Mouse (Mus musculus) lung, postnatal 14 days (tissue): ENCODE results near the gene Smarcc2.
A peak's percentile ranks its signal among the peaks of the same experiment; 100 is the strongest.

Experiments used
- DNase-seq: peaks from one replicate; pipeline ENCODE4 v3.0.0; 2021

Gene Smarcc2

DNA sequence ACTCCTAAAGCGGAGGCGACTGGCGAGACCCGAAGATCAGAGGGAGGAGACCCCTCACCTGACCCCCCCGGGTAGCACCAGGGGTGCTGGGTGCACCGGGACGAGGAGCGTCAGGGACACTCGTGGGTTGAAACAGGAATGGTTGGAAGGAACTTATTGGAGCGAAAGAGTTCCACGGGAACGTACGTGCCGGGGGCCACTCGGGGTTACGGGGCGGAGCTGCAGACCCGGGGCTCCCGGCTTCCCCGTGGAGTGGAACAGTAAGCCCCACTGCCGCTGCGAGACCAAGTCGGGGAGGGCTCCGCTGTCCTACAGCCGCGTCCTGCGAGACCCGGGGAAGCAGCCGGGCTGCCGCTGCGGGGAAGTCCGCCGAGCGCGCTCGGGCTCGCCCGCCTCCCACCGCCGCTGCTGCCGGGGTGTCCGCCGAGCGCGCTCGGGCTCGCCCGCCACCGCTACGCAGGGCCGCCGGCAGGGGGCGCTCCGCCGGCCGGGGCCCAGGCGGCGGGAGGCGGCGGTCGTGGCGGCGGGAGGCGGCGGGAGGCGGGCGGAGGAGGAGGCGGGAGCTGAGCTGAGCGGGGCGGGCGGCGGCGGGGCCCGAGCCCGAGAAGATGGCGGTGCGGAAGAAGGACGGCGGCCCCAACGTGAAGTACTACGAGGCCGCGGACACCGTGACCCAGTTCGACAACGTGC is at the start of gene Smarcc2:
TSS of gene Smarcc2 (plus strand) at position 530 of the 690 bp plus-strand sequence.
- peak; percentile 88 for DNase-seq

DNA sequence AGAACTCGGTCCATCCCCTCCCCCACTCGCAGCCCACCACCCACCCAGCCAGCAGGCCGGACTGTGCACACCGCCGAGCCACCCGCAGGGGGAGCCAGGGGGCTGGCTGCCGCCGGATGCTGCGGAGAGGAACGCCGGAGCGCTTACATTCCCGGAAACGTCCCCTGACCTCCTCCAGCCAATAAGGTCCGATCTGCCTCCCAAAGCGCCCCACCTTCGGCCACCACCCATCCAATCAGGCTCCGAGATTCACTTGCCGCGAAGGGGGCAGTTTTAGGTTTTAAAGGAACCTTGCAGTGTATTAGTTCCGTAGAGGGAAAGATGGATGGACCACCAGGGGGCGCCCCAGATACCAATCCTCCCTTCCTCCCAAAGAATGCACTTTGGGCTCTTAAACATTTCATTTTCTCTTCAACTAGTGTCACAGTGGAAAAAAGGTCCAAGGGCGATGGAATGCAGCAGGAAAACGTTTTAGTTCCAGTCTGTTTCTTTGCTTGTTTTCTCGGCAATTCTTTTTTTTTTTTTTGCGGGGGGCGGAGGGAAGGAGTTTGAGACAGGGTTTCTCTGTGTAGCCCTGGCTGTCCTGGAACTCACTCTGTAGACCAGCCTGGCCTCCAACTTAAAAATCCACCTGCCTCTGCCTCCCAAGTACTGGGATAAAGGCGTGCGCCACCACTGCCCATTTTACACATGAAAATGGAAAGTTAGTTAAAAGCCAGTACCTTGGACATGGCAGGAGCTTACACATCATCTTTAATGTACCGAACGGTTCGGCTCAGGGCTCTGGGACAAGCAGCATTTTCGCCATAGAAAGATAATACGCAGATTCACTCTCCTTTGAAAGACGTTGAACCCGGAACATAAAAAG is 49.1 kb upstream of the Smarcc2 start:
- peak; percentile 99 for DNase-seq

DNA sequence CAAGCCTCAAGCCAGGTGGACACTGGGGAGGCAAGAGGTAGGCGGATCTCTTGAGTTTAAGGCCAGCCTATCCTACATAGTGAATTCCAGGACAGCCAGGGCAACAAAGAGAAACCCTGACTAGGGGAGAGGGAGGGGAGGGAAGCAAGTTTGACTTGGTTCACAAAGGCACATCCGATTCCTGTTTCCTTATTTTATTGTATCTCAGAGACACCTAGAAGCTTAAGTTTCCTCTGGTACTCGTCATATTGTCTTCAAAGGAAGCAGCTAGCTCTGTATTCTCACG is 48.5 kb upstream of the Smarcc2 start:
- DNase-seq = no peak

DNA sequence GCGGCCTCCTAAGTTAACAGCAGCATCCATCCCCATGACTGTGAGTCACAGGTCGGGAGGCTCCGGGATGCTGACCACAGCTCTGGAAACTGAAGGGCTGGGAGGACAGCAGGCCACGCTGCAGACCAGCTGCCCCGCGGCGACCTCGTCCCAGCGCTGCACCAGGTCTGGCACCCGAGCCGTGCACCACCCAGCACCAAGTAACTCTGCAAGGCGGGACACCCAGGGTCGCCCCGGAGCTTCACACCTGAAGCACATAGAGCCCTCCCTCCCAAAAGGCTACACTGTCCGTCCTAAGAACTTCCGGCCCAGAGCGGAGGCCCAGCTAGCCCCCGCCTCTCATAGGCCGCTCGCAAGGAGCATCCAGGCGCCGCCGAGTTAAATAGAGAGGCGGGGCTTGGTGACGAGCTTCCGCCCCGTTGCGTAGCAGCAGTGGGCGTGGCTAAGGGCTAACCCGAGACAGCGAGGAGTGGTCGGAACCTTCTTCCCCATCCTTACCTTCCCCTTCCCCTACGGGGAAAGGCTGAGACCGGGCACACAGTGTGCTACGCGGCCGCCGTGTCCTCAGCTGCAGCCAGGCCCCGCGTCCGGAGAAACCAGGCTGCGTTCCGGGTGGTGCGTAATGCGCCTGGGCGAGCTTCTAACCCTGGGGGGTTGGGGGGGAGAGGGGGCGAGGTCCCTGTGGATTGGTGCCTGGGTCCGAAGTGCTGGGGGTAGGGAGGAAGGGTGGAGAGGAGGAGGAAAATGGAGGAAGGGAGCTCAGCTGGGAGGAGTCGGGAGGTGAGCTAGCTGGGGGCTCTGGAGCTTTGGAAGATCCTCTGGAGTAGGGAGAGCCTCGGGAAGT is 47.6 kb upstream of the Smarcc2 start, which contains the start of the genes Nabp2 and Rnf41:
TSS of gene Nabp2 (minus strand) at position 282 of the 844 bp plus-strand sequence.
TSS of gene Rnf41 (plus strand) at position 447 of the 844 bp plus-strand sequence.
- DNase-seq = peak; percentile 97

DNA sequence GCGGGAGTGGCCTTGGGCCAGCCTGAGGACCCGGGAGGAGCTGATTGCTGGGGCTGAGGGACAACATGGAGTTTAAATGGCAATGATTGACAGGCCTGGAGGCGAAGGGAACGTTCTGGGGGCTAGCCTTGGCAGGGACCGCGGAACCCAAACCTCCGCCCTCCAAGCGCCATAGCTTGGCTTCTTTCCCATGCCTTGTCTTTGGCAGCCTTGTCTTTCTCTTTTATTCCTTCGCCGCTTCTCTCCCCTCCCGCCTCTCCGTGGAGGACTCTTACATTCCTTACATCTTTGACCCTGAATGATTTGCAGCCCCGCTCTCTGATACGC is 47.0 kb upstream of the Smarcc2 start:
- peak; percentile 60 for DNase-seq

DNA sequence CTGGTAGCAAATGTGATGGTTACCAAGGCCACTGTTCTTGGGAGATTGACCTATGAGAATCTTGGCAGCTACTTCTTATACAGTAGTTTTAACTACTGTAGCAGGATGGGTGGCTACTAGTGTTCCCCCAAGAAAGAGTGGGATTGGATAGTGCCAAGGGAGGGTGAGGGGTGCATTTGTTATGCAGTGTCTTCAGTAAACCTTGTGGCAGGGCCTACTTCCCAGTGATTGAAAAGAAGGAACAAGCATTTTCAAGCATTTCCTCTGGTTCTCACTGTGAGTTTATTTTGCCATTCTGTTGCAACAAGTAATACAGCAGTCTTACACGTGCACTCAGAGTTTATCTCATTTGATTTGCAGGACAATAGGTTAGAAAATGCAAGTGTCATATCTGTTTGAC is 46.5 kb upstream of the Smarcc2 start:
- DNase-seq = no peak

DNA sequence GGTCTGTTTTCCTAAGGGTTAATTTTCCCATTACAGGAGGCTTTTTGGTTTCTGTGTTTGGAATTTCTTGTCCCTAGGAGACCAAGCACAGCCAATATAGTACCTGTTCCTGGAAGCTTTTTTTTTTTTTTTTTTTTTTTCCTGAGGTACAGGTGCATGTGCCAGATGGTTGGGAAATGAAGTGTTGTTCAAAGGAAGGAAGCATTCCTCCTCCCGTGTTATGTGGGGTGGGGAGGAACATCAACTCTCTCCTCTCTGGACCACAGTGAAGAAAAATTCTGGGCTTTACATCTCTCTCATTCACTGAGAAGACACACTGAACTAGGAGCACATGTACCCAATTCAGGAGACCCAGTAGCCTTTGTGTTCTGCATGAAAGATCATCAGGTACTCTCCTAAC is 46.0 kb upstream of the Smarcc2 start:
- no peak for DNase-seq

DNA sequence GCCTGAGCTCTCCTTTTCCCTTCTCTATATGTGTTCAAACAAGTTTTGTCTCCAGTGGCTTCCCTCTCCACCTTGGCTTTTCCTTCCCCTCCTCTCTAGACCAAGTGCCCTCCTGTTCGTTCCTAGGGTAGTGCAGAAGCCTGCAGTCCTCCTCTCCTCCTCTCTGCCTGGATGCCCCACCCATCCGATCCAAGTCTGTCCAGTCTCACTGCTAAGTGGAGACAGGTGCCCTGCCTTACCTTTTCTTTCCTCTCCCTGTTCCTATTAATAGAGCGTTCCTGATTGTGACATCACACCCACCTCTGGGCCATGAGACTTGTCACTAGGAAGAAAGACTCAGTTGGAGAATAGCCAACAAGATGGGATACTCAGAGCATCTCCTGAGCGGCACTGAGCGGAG is 44.2 kb upstream of the Smarcc2 start:
- no peak for DNase-seq

DNA sequence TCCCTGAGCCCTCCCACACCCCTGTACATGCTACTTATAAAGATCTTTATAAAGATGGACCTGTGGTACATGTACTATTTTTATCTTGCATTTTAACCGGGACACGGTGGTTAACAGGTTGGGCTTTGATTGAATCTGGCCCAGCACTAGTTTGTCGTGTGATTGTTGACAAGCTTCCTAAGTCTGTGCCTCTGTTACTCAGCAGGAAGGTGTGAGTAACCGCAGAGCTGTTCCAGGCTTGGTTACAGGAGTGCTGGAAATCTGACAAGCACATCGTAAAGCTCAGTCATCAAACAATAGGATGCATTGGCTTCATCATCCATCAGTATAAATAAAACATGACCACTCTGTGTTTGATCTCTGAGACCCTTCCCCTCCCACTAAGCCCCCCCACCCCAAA is 36.6 kb upstream of the Smarcc2 start:
- no peak for DNase-seq

DNA sequence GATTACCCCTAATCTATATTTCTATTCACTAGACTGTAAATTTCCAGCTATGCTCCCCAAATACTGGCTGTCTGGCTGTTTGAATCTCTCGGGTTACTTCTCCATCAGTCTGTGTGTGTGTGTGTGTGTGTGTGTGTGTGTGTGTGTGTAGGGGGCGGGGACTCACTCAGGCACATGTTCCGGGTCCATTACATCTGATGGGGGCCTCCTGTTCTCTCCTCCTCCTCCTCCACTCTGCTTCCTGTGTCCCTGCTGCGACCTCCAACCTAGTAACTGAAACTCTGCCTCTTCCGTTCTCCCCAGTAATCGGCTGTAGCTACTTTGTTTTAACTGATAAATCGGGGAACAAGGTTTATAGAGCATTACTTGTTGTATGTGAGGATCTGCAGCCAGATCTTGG is 34.4 kb upstream of the Smarcc2 start:
- DNase-seq = no peak

DNA sequence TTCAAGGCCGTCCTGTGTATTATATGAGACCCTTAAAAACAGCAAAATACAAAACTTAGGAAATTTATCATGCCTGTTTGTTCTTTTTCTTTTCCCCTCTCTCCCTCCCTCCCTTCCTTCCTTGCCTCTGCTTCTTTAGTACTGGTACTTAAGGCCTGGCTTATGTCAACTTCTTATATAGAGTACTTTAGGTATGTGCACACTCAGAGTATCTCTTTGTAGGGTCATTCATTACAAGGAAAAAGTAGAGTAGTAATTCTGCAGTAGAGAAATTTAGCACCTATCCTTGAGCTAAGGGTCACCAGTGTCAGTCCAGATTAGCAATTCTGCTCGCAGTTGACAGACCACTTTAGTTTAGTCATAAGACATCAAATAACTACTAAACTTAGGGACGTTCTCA is 33.8 kb upstream of the Smarcc2 start:
- no peak for DNase-seq

DNA sequence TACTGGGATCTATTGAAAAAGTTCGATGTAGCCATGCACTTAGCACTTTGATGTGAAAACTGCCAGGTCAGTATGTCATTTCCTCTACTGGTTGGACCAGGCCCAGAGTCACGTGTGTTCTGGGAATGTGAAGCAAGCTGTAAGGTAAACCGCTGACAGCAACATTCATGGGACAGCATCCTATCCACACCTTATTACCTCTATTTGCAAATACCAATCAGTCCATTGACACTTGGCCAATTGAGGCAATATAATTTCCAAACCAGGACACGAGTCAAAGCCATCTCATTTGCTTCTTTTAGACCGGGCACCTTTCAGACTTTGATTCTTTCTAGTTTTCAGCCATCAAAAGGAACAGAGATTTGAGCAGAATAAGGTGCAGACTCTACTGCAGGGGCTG is 30.0 kb upstream of the Smarcc2 start:
- no peak for DNase-seq

DNA sequence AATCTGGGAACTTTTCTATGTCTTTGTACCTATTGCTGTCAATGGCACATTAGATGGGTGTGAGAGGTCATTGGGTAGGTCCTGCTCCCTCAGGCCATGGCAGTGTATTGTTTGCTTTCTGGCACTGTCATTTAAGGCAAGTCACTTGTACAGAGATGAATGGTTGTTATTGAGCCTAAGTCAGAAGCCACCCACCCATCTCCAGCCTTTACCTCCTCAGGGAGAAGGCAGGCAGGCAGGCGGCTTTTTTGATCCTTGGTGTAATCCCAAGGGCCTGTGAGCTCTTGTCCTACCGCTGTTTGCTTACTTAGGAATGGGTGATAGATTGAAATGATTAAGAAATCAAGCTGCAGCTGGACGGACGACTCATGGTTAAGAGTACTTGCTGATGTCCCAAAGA is 29.6 kb upstream of the Smarcc2 start:
- no peak for DNase-seq

DNA sequence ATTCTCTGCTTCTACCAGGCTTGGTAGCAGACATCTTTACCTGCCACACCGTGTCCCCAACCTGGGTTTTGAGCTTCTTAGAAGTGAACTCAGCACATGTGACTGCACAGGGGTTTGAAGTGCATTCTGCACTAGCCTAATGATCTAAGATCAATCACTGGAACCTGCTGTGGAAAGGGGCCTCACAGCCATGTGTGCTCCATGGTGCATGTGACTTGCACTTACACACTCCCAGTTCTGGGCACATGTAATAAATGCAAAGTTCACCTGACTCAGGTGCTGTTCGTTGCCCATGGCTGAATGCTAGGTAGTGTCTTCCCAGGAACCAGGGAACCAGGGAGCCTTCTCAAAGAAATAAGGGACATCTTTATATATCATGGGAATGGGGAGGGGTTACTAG is 25.6 kb upstream of the Smarcc2 start:
- no peak for DNase-seq

DNA sequence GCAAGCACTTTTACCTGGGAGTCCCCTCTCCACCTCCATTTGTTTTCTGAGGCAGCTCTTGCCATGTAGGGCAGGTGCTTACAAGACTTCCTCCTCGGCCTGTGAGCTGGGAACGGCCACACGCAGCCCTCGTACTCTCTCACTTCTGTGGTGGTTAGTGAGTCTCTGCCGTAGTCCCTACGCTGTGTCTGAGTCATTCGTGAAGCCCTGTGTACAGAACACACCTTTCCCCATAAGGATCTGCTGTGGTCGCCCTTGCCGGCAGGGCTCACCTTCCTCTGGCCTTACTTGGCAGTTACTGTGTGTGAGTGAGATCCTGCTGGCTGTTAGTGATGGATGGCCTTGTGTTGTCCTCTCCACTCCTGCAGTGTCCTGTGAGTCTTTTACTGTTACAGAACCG is 24.4 kb upstream of the Smarcc2 start:
- no peak for DNase-seq

DNA sequence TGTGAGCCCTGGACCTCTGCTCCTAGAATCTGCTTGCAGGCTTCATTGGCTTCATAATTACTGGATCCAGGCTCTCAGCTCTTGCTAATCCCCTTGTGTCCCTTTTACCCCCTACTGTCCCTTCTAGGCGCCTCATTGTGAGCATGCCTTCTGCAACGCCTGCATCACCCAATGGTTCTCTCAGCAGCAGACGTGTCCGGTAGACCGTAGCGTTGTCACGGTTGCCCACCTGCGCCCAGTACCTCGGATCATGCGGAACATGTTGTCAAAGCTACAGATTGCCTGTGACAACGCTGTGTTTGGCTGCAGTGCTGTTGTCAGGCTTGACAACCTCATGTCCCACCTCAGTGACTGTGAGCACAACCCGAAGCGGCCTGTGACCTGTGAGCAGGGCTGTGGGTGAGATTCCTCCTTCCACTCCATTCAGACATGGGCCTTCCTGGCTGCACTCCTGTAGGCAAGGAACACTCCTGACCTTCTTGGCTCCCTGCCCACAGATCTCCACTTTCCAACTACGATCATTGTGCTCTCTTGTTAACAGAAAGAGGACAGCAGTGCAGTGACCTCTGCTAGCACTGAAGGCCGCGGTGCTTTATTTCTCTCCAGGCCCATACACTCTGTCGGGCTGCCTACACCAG is 23.7 kb upstream of the Smarcc2 start:
- DNase-seq = peak; percentile 60

DNA sequence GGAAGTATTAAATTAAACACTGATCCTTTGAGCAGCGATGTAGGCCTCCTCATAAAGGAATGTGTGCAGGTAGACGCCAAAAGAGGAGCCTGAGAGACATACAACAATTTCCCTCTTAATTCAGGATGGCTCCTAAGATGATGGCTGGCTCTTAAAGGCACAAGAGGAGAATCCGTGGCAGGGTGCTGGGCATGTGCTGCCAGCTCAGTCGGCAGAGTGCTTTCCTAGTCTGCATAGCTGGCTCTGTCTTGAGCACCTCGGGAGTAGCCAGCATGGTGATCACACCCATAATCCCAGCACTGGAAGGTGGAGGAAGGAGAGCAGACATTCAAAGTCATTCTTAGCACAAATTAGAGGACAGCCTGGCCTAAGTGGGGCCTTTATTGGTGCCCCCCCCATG is 23.2 kb upstream of the Smarcc2 start:
- no peak for DNase-seq

DNA sequence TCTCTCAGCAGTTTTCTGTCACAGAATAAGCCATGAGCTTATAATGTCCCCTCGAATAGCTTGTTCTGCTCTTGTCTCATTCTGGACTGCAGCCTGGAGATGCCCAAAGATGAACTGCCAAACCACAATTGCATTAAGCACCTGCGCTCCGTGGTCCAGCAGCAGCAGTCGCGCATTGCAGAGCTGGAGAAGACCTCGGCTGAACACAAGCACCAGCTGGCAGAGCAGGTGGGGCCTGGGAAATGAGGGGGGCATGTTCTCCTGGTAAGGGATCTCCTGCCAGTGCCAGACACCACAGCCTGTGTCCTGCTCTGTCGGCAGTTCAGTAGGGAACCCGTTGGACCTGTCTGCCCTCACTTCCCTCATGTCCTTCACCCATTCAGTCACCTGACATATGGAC is 22.7 kb upstream of the Smarcc2 start:
- DNase-seq = no peak

DNA sequence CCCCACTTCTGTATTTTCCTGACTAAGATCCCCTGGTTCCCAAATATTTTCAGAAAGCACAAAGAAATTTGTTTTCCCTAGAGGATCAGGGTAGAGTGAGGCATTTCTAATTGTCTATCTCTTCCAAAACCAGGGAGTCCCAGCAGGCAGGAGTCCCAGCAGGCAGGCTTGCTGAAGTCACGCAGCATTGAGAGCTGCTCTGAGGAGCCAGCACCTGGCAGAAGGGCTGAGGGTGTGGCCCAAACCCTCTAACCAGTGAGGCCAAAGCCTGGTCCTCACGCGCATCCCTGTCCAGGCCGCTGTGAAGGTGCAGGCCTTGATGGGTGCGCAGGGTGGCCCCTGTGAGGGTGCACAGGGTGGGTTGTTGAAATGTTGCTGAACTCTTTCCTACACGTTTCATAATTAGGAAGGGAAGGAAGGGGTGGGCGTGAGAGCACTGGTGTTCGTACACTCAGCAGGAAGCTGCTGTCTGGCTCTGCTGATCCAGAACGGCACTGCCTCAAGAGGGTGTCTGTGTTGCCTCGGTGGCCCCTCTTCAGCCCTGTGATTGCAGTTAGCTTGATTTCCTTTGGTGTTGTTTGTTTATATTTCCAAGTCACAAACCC is 20.3 kb upstream of the Smarcc2 start:
- DNase-seq = peak; percentile 25

DNA sequence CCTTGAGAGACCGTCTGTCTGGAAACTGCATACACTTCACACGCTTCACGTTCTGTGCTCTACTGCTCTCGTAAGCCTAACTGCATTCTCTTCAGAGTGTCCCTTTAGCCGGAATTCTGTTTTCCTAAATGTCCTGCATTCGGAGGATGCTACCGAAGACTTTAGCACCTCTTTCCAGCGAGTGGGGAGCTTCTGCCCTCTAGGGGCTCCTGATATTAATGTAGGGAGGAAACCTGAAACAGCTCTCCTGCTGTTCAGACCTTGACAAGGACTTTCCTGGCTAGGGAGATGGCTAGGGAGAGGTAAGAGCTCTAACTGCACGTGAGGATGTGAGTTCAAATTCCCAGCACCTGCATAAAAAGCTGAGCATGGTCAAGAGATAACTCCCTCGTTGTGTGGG is 18.6 kb upstream of the Smarcc2 start:
- peak; percentile 25 for DNase-seq

DNA sequence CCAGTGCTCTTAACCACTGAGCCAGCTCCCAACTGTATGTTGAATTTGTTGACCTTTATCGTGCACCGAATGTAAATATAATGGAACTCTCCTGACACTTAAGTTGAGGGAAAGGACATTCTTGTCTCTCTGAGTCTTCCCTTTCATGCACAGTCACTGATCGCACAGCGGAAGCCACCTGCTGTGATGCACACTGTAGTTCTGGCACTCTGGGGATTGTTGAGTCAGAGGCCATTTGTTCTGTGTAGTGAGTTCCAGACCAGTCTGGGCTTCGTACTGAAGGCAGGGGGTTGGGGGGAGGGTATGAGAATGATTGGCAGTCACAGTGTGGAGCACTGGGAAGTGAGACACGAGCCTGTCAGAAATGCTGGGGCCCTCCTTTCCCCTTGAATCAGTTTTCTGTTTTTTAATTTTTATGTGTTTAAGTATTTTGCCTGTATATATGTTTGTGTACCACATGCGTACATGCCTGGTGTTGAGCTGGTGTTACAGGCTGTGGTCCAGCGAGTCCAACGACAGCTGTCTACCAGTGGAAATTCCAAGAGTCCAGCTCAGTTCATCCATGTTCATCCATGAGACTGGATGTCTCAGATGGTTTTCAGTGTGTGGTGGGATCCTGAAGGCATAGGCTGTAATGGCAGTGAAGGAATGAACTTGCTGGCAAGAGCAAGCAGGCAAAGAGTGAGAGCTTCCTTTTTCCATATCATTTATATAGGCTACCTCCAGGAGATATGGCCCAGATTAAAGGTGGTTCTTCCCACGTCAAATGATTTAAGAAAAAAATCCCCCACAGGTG is 17.5 kb upstream of the Smarcc2 start:
- DNase-seq = no peak

DNA sequence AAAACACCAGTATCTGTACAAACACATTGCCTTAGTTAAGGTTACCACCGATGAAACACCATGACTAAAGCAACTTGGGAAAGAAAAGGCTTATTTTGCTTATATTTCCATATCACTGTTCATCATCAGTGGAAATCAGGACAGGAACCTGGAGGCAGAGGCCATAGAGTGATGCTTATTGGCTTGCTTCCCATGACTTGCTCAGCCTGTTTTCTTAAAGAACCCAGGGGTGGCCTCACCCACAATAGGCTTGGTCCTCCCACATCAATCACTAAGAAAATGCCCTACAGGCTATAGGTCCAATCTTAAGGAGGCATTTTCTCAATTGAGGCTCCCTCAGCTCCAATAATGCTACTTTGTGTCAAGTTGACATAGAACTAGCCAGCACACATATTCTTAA is 16.3 kb upstream of the Smarcc2 start:
- no peak for DNase-seq
